Mouse (Mus musculus) heart, postnatal 0 days (tissue): ENCODE data around the gene D330020A13Rik.

ENCODE experiments used
- CTCF ChIP-seq: IDR thresholded peaks from 2 replicates; pipeline ENCODE4 v1.5.1; 2016; ENCODE audit warnings: antibody characterized with exemption, control low read depth, low read depth
- EP300 ChIP-seq: IDR thresholded peaks from 2 replicates; pipeline ENCODE4 v1.6.1; 2016; ENCODE audit warnings: antibody characterized with exemption, low read depth

DNA sequence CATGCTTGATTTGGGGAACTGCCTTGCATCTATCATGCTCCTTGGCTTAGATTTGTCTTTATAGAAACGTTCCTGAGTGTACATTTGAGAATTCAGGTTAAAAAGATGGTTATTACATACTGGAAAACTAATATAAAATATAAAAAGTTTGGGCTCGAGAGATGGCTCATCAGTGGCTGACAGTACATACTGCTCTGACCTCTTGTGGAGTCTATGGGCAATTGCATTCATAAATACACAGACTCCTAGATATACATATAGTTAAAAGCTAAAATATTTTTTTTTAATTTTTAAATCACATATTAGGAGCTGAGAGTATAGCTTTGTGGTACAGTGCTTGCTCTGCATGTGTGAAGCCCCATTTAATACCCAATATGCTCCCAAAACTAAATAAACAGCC is 38.2 kb downstream of the D330020A13Rik start:
- TF ChIP-seq CTCF (no peak; the same call in 1 of the 2 replicates), EP300 (no peak)
